Mouse (Mus musculus) embryo, embryonic 11.5 days (tissue): ENCODE results near the gene Tpk1.

Source experiments
- DNase-seq: peaks from one replicate; pipeline ENCODE4 v3.0.0-alpha.2; 2012; ENCODE audit warnings: low read depth, low spot score

Gene Tpk1

GRCm38 (mm10) chr6:43354562-43355241 is 311.4 kb downstream of the Tpk1 start:
- DNase-seq, result no peak

GRCm38 (mm10) chr6:43353446-43353845 is 312.6 kb downstream of the Tpk1 start:
- no peak for DNase-seq

GRCm38 (mm10) chr6:43349083-43349482 is 317.0 kb downstream of the Tpk1 start:
- DNase-seq, result no peak

GRCm38 (mm10) chr6:43347637-43348036 is 318.4 kb downstream of the Tpk1 start:
- DNase-seq, result no peak

GRCm38 (mm10) chr6:43343006-43343405 is 323.1 kb downstream of the Tpk1 start:
- DNase-seq, result no peak

- no peak for DNase-seq
Measured at GRCm38 (mm10) chr6:43342386-43342785, 323.7 kb downstream of the Tpk1 start.

GRCm38 (mm10) chr6:43338804-43339203 is 327.3 kb downstream of the Tpk1 start:
- DNase-seq, result no peak

- no peak for DNase-seq
Measured at GRCm38 (mm10) chr6:43337491-43337961, 328.6 kb downstream of the Tpk1 start.

- no peak for DNase-seq
Measured at GRCm38 (mm10) chr6:43335619-43336234, 330.4 kb downstream of the Tpk1 start.

- DNase-seq, result no peak
Measured at GRCm38 (mm10) chr6:43333479-43333878, 332.6 kb downstream of the Tpk1 start.

GRCm38 (mm10) chr6:43312961-43313656 is 353.0 kb downstream of the Tpk1 start:
- no peak for DNase-seq

GRCm38 (mm10) chr6:43312546-43312945 is 353.5 kb downstream of the Tpk1 start:
- no peak for DNase-seq

- DNase-seq, result no peak
Measured at GRCm38 (mm10) chr6:43310071-43310470, 356.0 kb downstream of the Tpk1 start.

GRCm38 (mm10) chr6:43309454-43309853 is 356.6 kb downstream of the Tpk1 start, which contains the start of gene Nobox:
TSS of gene Nobox (minus strand) at chr6:43309554.
- DNase-seq, result no peak

GRCm38 (mm10) chr6:43297508-43297850 is 368.6 kb downstream of the Tpk1 start:
- DNase-seq, result no peak

GRCm38 (mm10) chr6:43296798-43297507 is 369.1 kb downstream of the Tpk1 start:
- DNase-seq, result peak; percentile 37

- DNase-seq, result no peak
Measured at GRCm38 (mm10) chr6:43295908-43296307, 370.2 kb downstream of the Tpk1 start.
